Mouse (Mus musculus) midbrain, postnatal 0 days (tissue): ENCODE results near the gene Ap2b1. TPM values are rescaled to one million over a fixed set of nuclear protein-coding genes. Genes with fewer than 3 reads are reported as not detected.

Source experiments
- ATAC-seq: fragments of 200-750 bp; cut with Nextera tagmentation; 2 replicates; pipeline ENCODE4 v1.8.0; 2017; ENCODE audit warnings: moderate number of reproducible peaks, mild to moderate bottlenecking, moderate TSS enrichment, moderate library complexity; ENCODE audit not compliant: low FRiP score
- DNase-seq: peaks from one replicate; pipeline ENCODE4 v3.0.0-alpha.2; 2015; ENCODE audit warnings: low spot score
- H3K27ac ChIP-seq: fragments of 300-500 bp; sonication (generic); 2 replicates; pipeline ENCODE4 v1.5.1; 2014; ENCODE audit warnings: low read depth, mild to moderate bottlenecking, low read length, mixed read lengths
- H3K27me3 ChIP-seq: fragments of 300-500 bp; sonication (generic); 2 replicates; pipeline ENCODE4 v1.6.1; 2014; ENCODE audit warnings: low read length, control low read depth, mixed read lengths; ENCODE audit not compliant: insufficient read depth
- H3K36me3 ChIP-seq: fragments of 300-500 bp; sonication (generic); 2 replicates; pipeline ENCODE4 v1.6.1; 2014; ENCODE audit warnings: low read length, control low read depth, mixed read lengths; ENCODE audit not compliant: insufficient read depth
- H3K4me1 ChIP-seq: fragments of 300-500 bp; sonication (generic); 2 replicates; pipeline ENCODE4 v1.6.1; 2014; ENCODE audit warnings: mild to moderate bottlenecking, control low read depth, antibody characterized with exemption, low read length, mixed read lengths; ENCODE audit not compliant: insufficient read depth
- H3K4me2 ChIP-seq: fragments of 300-500 bp; sonication (generic); 2 replicates; pipeline ENCODE4 v1.6.1; 2014; ENCODE audit warnings: low read depth, mild to moderate bottlenecking, low read length, mixed read lengths; ENCODE audit not compliant: poor library complexity, severe bottlenecking
- H3K4me3 ChIP-seq: fragments of 300-500 bp; sonication (generic); 2 replicates; pipeline ENCODE4 v1.5.1; 2014; ENCODE audit warnings: low read depth, mild to moderate bottlenecking, low read length, moderate library complexity
- H3K9ac ChIP-seq: fragments of 300-500 bp; sonication (generic); replicated peaks from 2 replicates; pipeline ENCODE4 v1.6.1; 2014; ENCODE audit warnings: mild to moderate bottlenecking, low read length, moderate library complexity, mixed read lengths; ENCODE audit not compliant: poor library complexity, severe bottlenecking
- H3K9me3 ChIP-seq: fragments of 300-500 bp; sonication (generic); 2 replicates; pipeline ENCODE4 v1.6.1; 2016; ENCODE audit warnings: low read length, control low read depth
- CTCF ChIP-seq: IDR thresholded peaks from 2 replicates; pipeline ENCODE4 v1.5.1; 2016; ENCODE audit warnings: antibody characterized with exemption, mild to moderate bottlenecking
- WGBS: fragments of 180-500 bp; shearing (Covaris S2); extraction: QIAGEN DNeasy Blood & Tissue Kit; methylation state at CpG from one replicate; pipeline ENCODE4 v1.1.7; 2014; 5-methylcytosine and 5-hydroxymethylcytosine counted together
- polyA plus RNA-seq: library from polyadenylated mRNA; unstranded; fragments of >200 nt; fragmentation: Nextera tagmentation; extraction: Ambion mirVana; gene quantifications from 2 replicates; pipeline ENCODE4 v1.2.1, GENCODE M21; 2015
- total RNA-seq: library from RNA; depleted of rRNA; stranded (reverse); fragments of >200 nt; gene quantifications from 2 replicates; pipeline ENCODE4 v1.2.3, GENCODE M21; 2014

Ap2b1 gene
- total and polyA plus RNA-seq, 2 experiments from 2014 or later: 110 to 232 TPM

DNA sequence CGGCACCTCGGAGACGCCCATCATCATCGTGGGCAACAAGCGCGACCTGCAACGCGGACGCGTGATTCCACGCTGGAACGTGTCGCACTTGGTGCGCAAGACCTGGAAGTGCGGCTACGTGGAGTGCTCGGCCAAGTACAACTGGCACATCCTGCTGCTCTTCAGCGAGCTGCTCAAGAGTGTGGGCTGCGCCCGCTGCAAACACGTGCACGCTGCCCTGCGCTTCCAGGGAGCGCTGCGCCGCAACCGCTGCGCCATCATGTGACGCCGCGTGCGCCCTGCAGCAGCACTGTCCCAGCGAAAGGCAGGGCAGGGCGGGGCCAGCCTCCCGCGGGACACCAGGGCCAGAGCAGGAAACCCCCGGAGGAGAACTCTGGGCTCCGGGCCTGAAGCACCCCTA, 119.7 kb downstream of the Ap2b1 start:
- Histone ChIP-seq H3K4me3 (0 out of 2 replicates have a peak overlapping the region, but pooled peaks have one; percentile 4), H3K4me1 (no peaks in the 10 kb centered on the region), H3K4me2 (peak overlapping the region; percentile 37), H3K9ac (no peak overlapping the region), H3K27ac (no peak overlapping the region), H3K9me3 (no peaks in the 10 kb centered on the region), H3K27me3 (peaks cover 4% of the 10 kb centered on the region; the same call in 1 of the 2 replicates), H3K36me3 (peaks cover 4% of the 10 kb centered on the region; the same call in 1 of the 2 replicates)
- WGBS: 10% methylated on average over 38 of the region's 38 CpGs
- DNase-seq: peak; percentile 63
- ATAC-seq: peak; percentile 58; the same call in 1 of the 2 replicates
- peak; percentile 46 for TF ChIP-seq CTCF

DNA sequence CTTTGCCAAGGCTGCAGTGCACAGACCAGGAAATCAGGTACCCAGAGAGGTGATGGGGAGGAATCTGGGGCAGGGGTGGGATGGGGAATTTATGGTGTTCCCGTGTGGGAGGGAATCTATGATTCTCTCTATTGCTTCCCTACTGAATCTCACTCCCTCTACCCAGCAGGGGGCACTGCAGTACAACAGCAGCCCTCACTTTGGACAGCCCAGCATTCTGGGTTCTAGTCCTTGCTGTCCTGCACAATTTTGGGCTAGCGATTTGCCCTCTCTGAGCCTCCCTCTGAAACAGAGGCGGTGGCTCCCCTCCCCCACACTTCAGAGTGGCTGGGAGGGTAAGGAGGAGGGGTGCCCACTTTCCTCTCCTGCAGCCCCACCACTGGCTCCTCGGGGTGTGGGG, 121.5 kb downstream of the Ap2b1 start:
- H3K27ac ChIP-seq: no peak overlapping the region
- H3K36me3 ChIP-seq: peaks cover 4% of the 10 kb centered on the region; the same call in 1 of the 2 replicates
- ATAC-seq: no peak
- no peak for DNase-seq
- no peak overlapping the region for H3K9ac ChIP-seq
- 47% methylated on average over 4 of the region's 4 CpGs for WGBS
- peak; percentile 61 for TF ChIP-seq CTCF
- no peak overlapping the region for H3K4me3 ChIP-seq
- H3K4me2 ChIP-seq: no peak overlapping the region
- H3K27me3 ChIP-seq: peaks cover 4% of the 10 kb centered on the region; the same call in 1 of the 2 replicates
- H3K4me1 ChIP-seq: no peaks in the 10 kb centered on the region
- no peaks in the 10 kb centered on the region for H3K9me3 ChIP-seq

DNA sequence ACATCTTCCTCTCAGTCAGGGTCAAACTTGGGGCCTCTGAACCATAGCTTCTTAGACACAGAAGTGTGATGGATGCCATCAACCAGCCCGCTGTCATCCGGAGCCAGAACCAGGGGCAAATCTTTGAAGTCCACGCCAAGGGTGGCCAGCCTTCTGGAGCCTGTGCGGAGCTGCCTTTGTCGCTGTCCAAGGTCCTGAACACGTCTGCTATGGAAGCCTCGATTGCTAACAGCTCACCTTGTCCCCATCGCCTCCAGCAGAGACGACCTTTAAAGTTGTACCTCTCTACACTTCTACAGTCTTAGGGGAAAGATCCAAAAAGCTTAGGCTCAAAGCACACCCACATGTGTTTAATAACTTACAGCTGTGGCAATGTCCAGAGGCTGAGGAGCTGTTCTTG, 122.5 kb downstream of the Ap2b1 start:
- Histone ChIP-seq H3K9ac (no peak overlapping the region), H3K36me3 (peaks cover 2% of the 10 kb centered on the region; the same call in 1 of the 2 replicates), H3K4me2 (no peak overlapping the region), H3K27me3 (peaks cover 4% of the 10 kb centered on the region; the same call in 1 of the 2 replicates), H3K4me1 (no peaks in the 10 kb centered on the region), H3K27ac (no peak overlapping the region), H3K4me3 (no peak overlapping the region), H3K9me3 (no peaks in the 10 kb centered on the region)
- WGBS: 9% methylated on average over 9 of the region's 9 CpGs
- no peak for DNase-seq
- ATAC-seq: no peak
- TF ChIP-seq CTCF: no peak

DNA sequence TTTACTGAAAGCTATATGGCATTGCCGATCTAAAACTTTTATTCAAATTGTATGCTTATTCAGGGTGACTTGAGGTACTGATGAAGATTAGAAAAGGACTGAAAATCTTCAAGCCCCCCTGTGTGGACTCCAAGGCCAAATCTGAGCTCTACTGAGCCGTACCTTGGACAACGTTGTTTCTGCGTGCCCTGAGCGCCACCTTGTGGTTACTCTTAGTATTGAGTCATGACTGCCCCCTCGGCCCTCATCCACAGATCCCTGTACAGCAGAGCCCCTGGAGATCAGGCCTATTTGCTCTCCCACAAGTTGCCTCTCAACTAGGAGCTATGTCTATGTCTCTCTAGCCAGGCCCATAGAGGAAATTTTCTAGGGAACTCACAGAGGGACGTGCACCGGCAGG, 125.9 kb downstream of the Ap2b1 start:
- Histone ChIP-seq H3K4me2 (no peak overlapping the region), H3K4me3 (no peak overlapping the region), H3K9me3 (no peaks in the 10 kb centered on the region), H3K27ac (no peak overlapping the region), H3K9ac (no peak overlapping the region), H3K27me3 (peaks cover 14% of the 10 kb centered on the region), H3K4me1 (no peaks in the 10 kb centered on the region), H3K36me3 (no peaks in the 10 kb centered on the region)
- WGBS: 6% methylated on average over 8 of the region's 8 CpGs
- peak; percentile 94 for TF ChIP-seq CTCF
- ATAC-seq: peak; percentile 68
- peak; percentile 85 for DNase-seq

DNA sequence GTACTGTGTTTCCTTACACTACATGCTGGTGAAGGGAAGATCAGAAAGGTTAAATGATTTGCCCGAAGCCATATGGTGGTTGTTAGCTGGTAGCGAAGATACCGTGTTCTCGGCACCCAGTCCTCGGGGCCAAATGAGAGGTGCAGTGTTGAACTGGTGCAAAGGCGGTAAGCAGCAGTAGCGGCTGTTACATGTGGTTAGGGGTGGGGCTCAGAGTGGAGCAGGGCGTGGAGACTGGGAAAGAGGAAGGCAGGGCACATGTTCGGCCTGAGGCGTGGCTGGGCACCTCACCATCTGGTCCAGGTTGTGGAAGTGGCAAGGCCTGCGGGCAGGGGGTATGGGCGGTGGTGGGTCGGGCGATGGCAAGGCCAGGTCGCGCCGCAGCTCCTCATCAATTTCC, 128.1 kb downstream of the Ap2b1 start:
- no peaks in the 10 kb centered on the region for H3K36me3 ChIP-seq
- no peak overlapping the region for H3K4me2 ChIP-seq
- H3K27ac ChIP-seq: no peak overlapping the region
- H3K27me3 ChIP-seq: peaks cover 10% of the 10 kb centered on the region
- ATAC-seq: no peak
- no peaks in the 10 kb centered on the region for H3K9me3 ChIP-seq
- 49% methylated on average over 16 of the region's 17 CpGs for WGBS
- no peak for TF ChIP-seq CTCF
- H3K4me3 ChIP-seq: no peak overlapping the region
- DNase-seq: no peak
- no peaks in the 10 kb centered on the region for H3K4me1 ChIP-seq
- H3K9ac ChIP-seq: no peak overlapping the region

GRCm38 (mm10) chr11:83429355-83429754, 130.5 kb downstream of the Ap2b1 start, which contains the start of gene Gas2l2:
Gene Gas2l2, minus strand, starts transcription at chr11:83429455.
- H3K27me3 ChIP-seq: peaks cover 10% of the 10 kb centered on the region
- H3K4me3 ChIP-seq: no peak within 1 kb of the TSS
- H3K9me3 ChIP-seq: no peaks in the 10 kb centered on the region
- no peaks in the 10 kb centered on the region for H3K4me1 ChIP-seq
- DNase-seq (no peak), ATAC-seq (no peak)
- WGBS: 56% methylated on average over 5 of the region's 5 CpGs
- H3K9ac ChIP-seq: no peak within 1 kb of the TSS
- H3K4me2 ChIP-seq: no peak within 1 kb of the TSS
- no peaks in the 10 kb centered on the region for H3K36me3 ChIP-seq
- H3K27ac ChIP-seq: no peak within 1 kb of the TSS
- TF ChIP-seq CTCF: no peak
